In genomic region chr16:91763975-91764374, GRCm38 (mm10) we compare ENCODE assay signal across 16 mouse cellular contexts. TPM values are rescaled to one million over a fixed set of nuclear protein-coding genes. Genes with fewer than 3 reads are reported as not detected.
A peak's percentile ranks its signal among the peaks of the same experiment; 100 is the strongest.
DNase-seq lines count a peak whose midpoint lies in the region; ATAC-seq lines count a peak whose summit lies in the region.
"Had no signal": no experiment of that assay in that cellular context is flagged by ENCODE, and none has a peak within 500 bp of the region (broad histone marks: within the 10 kb centered on the region; RNA-seq: fewer than 3 reads in every experiment).

No protein-coding gene starts in this region.

- H3K36me3 ChIP-seq in hindbrain, embryonic 11.5 days (ENCODE audit: control insufficient read depth, insufficient read depth, low read length): no peaks in the 10 kb centered on the region
- H3K36me3 ChIP-seq in hindbrain, embryonic 14.5 days (replicated peaks; ENCODE audit: control insufficient read depth, insufficient read depth): no peaks in the 10 kb centered on the region

- H3K4me1 ChIP-seq in hindbrain, embryonic 11.5 days (replicated peaks; ENCODE audit: control insufficient read depth, insufficient read depth, low read length): peaks cover 5% of the 10 kb centered on the region; the same call in 1 of the 2 replicates
- peaks cover 46% of the 10 kb centered on the region for H3K4me1 ChIP-seq in hindbrain, embryonic 14.5 days (replicated peaks; ENCODE audit: control insufficient read depth, insufficient read depth, low read length)

- H3K4me3 ChIP-seq in hindbrain, embryonic 11.5 days (ENCODE audit: low read depth, low read length): no peak overlapping the region
- H3K4me3 ChIP-seq in hindbrain, embryonic 14.5 days (replicated peaks; ENCODE audit: low read length): no peak overlapping the region
- H3K4me3 ChIP-seq: limb, embryonic 12.5 days had no signal

- WGBS in hindbrain, embryonic 11.5 days: 60% methylated on average over 6 of the region's 6 CpGs
- 50% methylated on average over 6 of the region's 6 CpGs for WGBS in hindbrain, embryonic 14.5 days

- no peaks in the 10 kb centered on the region for H3K27me3 ChIP-seq in hindbrain, embryonic 11.5 days (ENCODE audit: control insufficient read depth, insufficient read depth, low read length)
- H3K27me3 ChIP-seq in hindbrain, embryonic 14.5 days (ENCODE audit: control insufficient read depth, insufficient read depth, low read length): no peaks in the 10 kb centered on the region
- H3K27me3 ChIP-seq: limb, embryonic 12.5 days had no signal

- H3K4me2 ChIP-seq in hindbrain, embryonic 11.5 days (replicated peaks; ENCODE audit: low read depth, low read length): no peak overlapping the region
- H3K4me2 ChIP-seq in hindbrain, embryonic 14.5 days (replicated peaks): no peak overlapping the region
- H3K4me2 ChIP-seq: limb, embryonic 12.5 days had no signal

- H3K27ac ChIP-seq in hindbrain, embryonic 11.5 days (ENCODE audit: low read depth, low read length): 0 out of 2 replicates have a peak overlapping the region, but pooled peaks have one; percentile 9
- H3K27ac ChIP-seq in hindbrain, embryonic 14.5 days: no peak overlapping the region
- H3K27ac ChIP-seq: limb, embryonic 12.5 days; liver, embryonic 14.5 days had no signal

- no peak for ATAC-seq in hindbrain, embryonic 11.5 days (ENCODE audit: low FRiP score)
- ATAC-seq in hindbrain, embryonic 14.5 days (ENCODE audit: low FRiP score): no peak
- ATAC-seq in granulocyte monocyte progenitor cell, adult 5-6 weeks (replicated peaks; ENCODE audit: poor library complexity, severe bottlenecking): peak; percentile 33; the same call in 1 of the 2 replicates
- ATAC-seq in megakaryocyte, adult 5-6 weeks (ENCODE audit: poor library complexity, severe bottlenecking): peak; percentile 50
- ATAC-seq: intestine, embryonic 16.5 days had no signal

- no peak overlapping the region for H3K9ac ChIP-seq in hindbrain, embryonic 11.5 days (ENCODE audit: low read depth, low read length)
- no peak overlapping the region for H3K9ac ChIP-seq in hindbrain, embryonic 14.5 days
- H3K9ac ChIP-seq: limb, embryonic 12.5 days; liver, embryonic 14.5 days had no signal

- no peaks in the 10 kb centered on the region for H3K9me3 ChIP-seq in hindbrain, embryonic 11.5 days (ENCODE audit: control insufficient read depth, low read length)
- H3K9me3 ChIP-seq in hindbrain, embryonic 14.5 days (ENCODE audit: control insufficient read depth, low read length): no peaks in the 10 kb centered on the region
- H3K9me3 ChIP-seq: limb, embryonic 12.5 days had no signal

- peak; percentile 27 for DNase-seq in adrenal gland, adult 2 months
- no peak for DNase-seq in adrenal gland, adult 8-10 months
- DNase-seq in hindbrain, embryonic 11.5 days (ENCODE audit: low spot score): no peak
- no peak for DNase-seq in hindbrain, embryonic 14.5 days (ENCODE audit: low spot score)
- no peak for DNase-seq in left cerebral cortex, adult 11 months (ENCODE audit: low spot score)
- no peak for DNase-seq in testis, postnatal 10 days (ENCODE audit: low spot score)
- DNase-seq: cerebellum, adult 9-11 months; heart, adult 18-20 months; heart, postnatal 10 days; kidney, postnatal 36 days; thymus, postnatal 14 days had no signal

RNA-seq across cellular contexts. Expression of gene Itsn1, which starts 34.9 kb away (rescaled TPM):
- 10 to 100 TPM; 39.5 to 49.2 TPM for total RNA-seq in adrenal gland, adult 2 months (2021)
- polyA plus RNA-seq in adrenal gland, adult 2 months (2012; rRNA removed): 33.1 and 37.0 TPM in 2 replicates
- total RNA-seq in adrenal gland, adult 8-10 months (2022): 10 to 100 TPM; 43.3 to 68.5 (median 55.7) TPM
- polyA plus RNA-seq in hindbrain, embryonic 11.5 days (2014; fragmentation: Nextera tagmentation; extraction: Ambion mirVana): 61.1 and 61.7 TPM in 2 replicates
- polyA plus RNA-seq in hindbrain, embryonic 14.5 days (2014; fragmentation: Nextera tagmentation; extraction: Ambion mirVana): 61.8 and 67.1 TPM in 2 replicates
- 9.3 and 10.7 TPM in 2 replicates for total RNA-seq in granulocyte monocyte progenitor cell, adult 5-6 weeks (2014; fragmentation: Nextera tagmentation)
- 5.0 and 7.0 TPM in 2 replicates for total RNA-seq in granulocyte monocyte progenitor cell, adult 5-6 weeks (2017)
- total RNA-seq in megakaryocyte, adult 5-6 weeks (2015): 12.0 and 15.6 TPM in 2 replicates
- 12.5 and 24.2 TPM in 2 replicates for total RNA-seq in megakaryocyte, adult 5-6 weeks (2017)

RNA-seq across cellular contexts. Expression of gene Cryzl1, which starts 35.2 kb away (rescaled TPM):
- total RNA-seq in adrenal gland, adult 2 months (2021): 10 to 100 TPM; 36.2 to 54.9 TPM
- 12.2 and 12.6 TPM in 2 replicates for polyA plus RNA-seq in adrenal gland, adult 2 months (2012; rRNA removed)
- total RNA-seq in adrenal gland, adult 8-10 months (2022): 10 to 100 TPM; 49.9 to 75.8 (median 63.0) TPM
- polyA plus RNA-seq in hindbrain, embryonic 11.5 days (2014; fragmentation: Nextera tagmentation; extraction: Ambion mirVana): 75.6 and 93.4 TPM in 2 replicates
- 101 and 111 TPM in 2 replicates for polyA plus RNA-seq in hindbrain, embryonic 14.5 days (2014; fragmentation: Nextera tagmentation; extraction: Ambion mirVana)
- 43.5 and 55.5 TPM in 2 replicates for total RNA-seq in granulocyte monocyte progenitor cell, adult 5-6 weeks (2014; fragmentation: Nextera tagmentation)
- 65.5 and 85.7 TPM in 2 replicates for total RNA-seq in granulocyte monocyte progenitor cell, adult 5-6 weeks (2017)
- total RNA-seq in megakaryocyte, adult 5-6 weeks (2015): 61.0 and 73.7 TPM in 2 replicates
- total RNA-seq in megakaryocyte, adult 5-6 weeks (2017): 66.0 and 69.4 TPM in 2 replicates

Comparison
In these comparisons a context has a peak if more than half of its experiments do, and no peak if none do; other contexts are left out.
1. ATAC-seq: peak in granulocyte monocyte progenitor cell, adult 5-6 weeks (single experiment) and megakaryocyte, adult 5-6 weeks (single experiment); none in hindbrain, embryonic 11.5 days (single experiment) and hindbrain, embryonic 14.5 days (single experiment).